Mouse (Mus musculus) hindbrain, embryonic 11.5 days (tissue): ENCODE measurements around the gene Ifnlr1. TPM values are rescaled to one million over a fixed set of nuclear protein-coding genes. Genes with fewer than 3 reads are reported as not detected.

Source experiments
- polyA plus RNA-seq: library from polyadenylated mRNA; unstranded; fragments of >200 nt; fragmentation: Nextera tagmentation; extraction: Ambion mirVana; gene quantifications from 2 replicates; pipeline ENCODE4 v1.2.1, GENCODE M21; 2014

Gene Ifnlr1
- polyA plus RNA-seq, 1 experiment from 2014 or later, result 0.71 TPM

Other genes with a start within 250 kb of the Ifnlr1 start
- gene Stpg1, start 191.5 kb upstream of the Ifnlr1 start, polyA plus RNA-seq, result 0.79 and 1.0 TPM in 2 replicates
- gene Nipal3, start 191.2 kb upstream of the Ifnlr1 start, polyA plus RNA-seq, result 2.7 and 5.8 TPM in 2 replicates
- gene Grhl3, start 112.7 kb upstream of the Ifnlr1 start, polyA plus RNA-seq, result 3.7 and 4.4 TPM in 2 replicates
- not detected in 2 replicates for gene Il22ra1, start 41.9 kb downstream of the Ifnlr1 start, polyA plus RNA-seq
- gene Myom3, start 73.4 kb downstream of the Ifnlr1 start, polyA plus RNA-seq, result 0.22 and 0.25 TPM in 2 replicates
- 390 and 420 TPM in 2 replicates for gene Srsf10, start 169.5 kb downstream of the Ifnlr1 start, polyA plus RNA-seq
- 213 and 226 TPM in 2 replicates for gene Pnrc2, start 187.6 kb downstream of the Ifnlr1 start, polyA plus RNA-seq
- gene Cnr2, start 209.1 kb downstream of the Ifnlr1 start, polyA plus RNA-seq, result 0.08 and 0.47 TPM in 2 replicates
- gene Fuca1, start 234.4 kb downstream of the Ifnlr1 start, polyA plus RNA-seq, result 44.5 and 50.4 TPM in 2 replicates